In the genomic region with DNA sequence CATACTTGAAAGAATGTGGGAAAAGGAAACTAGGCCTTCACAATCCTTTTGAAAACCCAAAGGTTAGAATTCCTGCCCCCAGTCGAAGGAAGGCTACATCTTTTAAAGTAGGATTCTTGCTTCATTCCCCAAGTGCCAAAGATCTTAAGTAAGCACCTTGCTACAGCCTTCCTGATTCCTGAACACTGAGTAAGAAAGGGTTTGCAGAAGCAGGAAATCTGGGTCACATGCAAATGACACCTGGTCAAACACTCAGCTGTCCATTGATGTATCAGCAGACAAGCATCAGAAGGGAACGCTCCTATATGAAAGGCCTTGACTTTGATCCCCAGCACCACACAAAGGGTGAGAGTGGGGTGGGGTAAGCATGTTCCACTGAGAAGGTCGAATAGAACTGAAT, we compare ENCODE assay signal across 20 mouse cellular contexts.
DNase-seq lines count a peak whose midpoint lies in the region; ATAC-seq and TF ChIP-seq lines count a peak whose summit lies in the region.
"Had no signal": no experiment of that assay in that cellular context is flagged by ENCODE, and none has a peak within 500 bp of the region (broad histone marks: within the 10 kb centered on the region; RNA-seq: fewer than 3 reads in every experiment).

No protein-coding gene starts in this region.

- H3K27me3 ChIP-seq in hindbrain, embryonic 11.5 days (ENCODE audit: control insufficient read depth, insufficient read depth, low read length) = no peaks in the 10 kb centered on the region
- H3K27me3 ChIP-seq in hindbrain, postnatal 0 days (ENCODE audit: insufficient read depth, low read length) = no peaks in the 10 kb centered on the region
- H3K27me3 ChIP-seq: forebrain, embryonic 12.5 days; heart, embryonic 13.5 days; limb, embryonic 13.5 days had no signal

- no peak overlapping the region for H3K9ac ChIP-seq in hindbrain, embryonic 11.5 days (ENCODE audit: low read depth, low read length)
- H3K9ac ChIP-seq in hindbrain, postnatal 0 days (replicated peaks; ENCODE audit: low read length) = no peak overlapping the region
- H3K9ac ChIP-seq: forebrain, embryonic 12.5 days; hindbrain, embryonic 14.5 days; limb, embryonic 13.5 days had no signal

- no peaks in the 10 kb centered on the region for H3K36me3 ChIP-seq in hindbrain, embryonic 11.5 days (ENCODE audit: control insufficient read depth, insufficient read depth, low read length)
- H3K36me3 ChIP-seq in hindbrain, postnatal 0 days (ENCODE audit: insufficient read depth, low read length) = no peaks in the 10 kb centered on the region
- H3K36me3 ChIP-seq: forebrain, embryonic 12.5 days; heart, embryonic 13.5 days; limb, embryonic 13.5 days had no signal

- H3K9me3 ChIP-seq in hindbrain, embryonic 11.5 days (ENCODE audit: control insufficient read depth, low read length) = no peaks in the 10 kb centered on the region
- H3K9me3 ChIP-seq in hindbrain, postnatal 0 days (ENCODE audit: low read length) = no peaks in the 10 kb centered on the region
- H3K9me3 ChIP-seq: forebrain, embryonic 12.5 days; heart, embryonic 13.5 days; limb, embryonic 13.5 days had no signal

- H3K4me3 ChIP-seq in hindbrain, embryonic 11.5 days (ENCODE audit: low read depth, low read length) = no peak overlapping the region
- no peak overlapping the region for H3K4me3 ChIP-seq in hindbrain, postnatal 0 days (ENCODE audit: low read length)
- H3K4me3 ChIP-seq: forebrain, embryonic 12.5 days; limb, embryonic 13.5 days had no signal

- peaks cover 2% of the 10 kb centered on the region; the same call in 1 of the 2 replicates for H3K4me1 ChIP-seq in hindbrain, embryonic 11.5 days (replicated peaks; ENCODE audit: control insufficient read depth, insufficient read depth, low read length)
- H3K4me1 ChIP-seq in hindbrain, postnatal 0 days (ENCODE audit: insufficient read depth, low read length) = peaks cover 3% of the 10 kb centered on the region; the same call in 1 of the 2 replicates

- no peak overlapping the region for H3K27ac ChIP-seq in hindbrain, embryonic 11.5 days (ENCODE audit: low read depth, low read length)
- no peak overlapping the region for H3K27ac ChIP-seq in hindbrain, postnatal 0 days
- H3K27ac ChIP-seq: forebrain, embryonic 12.5 days; heart, embryonic 13.5 days; hindbrain, embryonic 14.5 days; limb, embryonic 13.5 days had no signal

- no peak for TF ChIP-seq CTCF in hindbrain, postnatal 0 days (IDR thresholded peaks at IDR 0.05; ENCODE audit: low read depth)

- 35% methylated on average over 3 of the region's 3 CpGs for WGBS in hindbrain, embryonic 11.5 days
- WGBS in hindbrain, postnatal 0 days = 50% methylated on average over 3 of the region's 3 CpGs

- ATAC-seq in hindbrain, embryonic 11.5 days (ENCODE audit: low FRiP score) = no peak
- no peak for ATAC-seq in hindbrain, postnatal 0 days
- no peak for ATAC-seq in megakaryocyte progenitor cell, adult 5-6 weeks (replicated peaks; ENCODE audit: poor library complexity)
- no peak for ATAC-seq in erythroid progenitor cell, adult 5-6 weeks (replicated peaks; ENCODE audit: low FRiP score, poor library complexity, severe bottlenecking)

- no peak overlapping the region for H3K4me2 ChIP-seq in hindbrain, embryonic 11.5 days (replicated peaks; ENCODE audit: low read depth, low read length)
- H3K4me2 ChIP-seq in hindbrain, postnatal 0 days (ENCODE audit: low read depth, low read length) = no peak overlapping the region
- H3K4me2 ChIP-seq: forebrain, embryonic 12.5 days; hindbrain, embryonic 14.5 days; limb, embryonic 13.5 days had no signal

- peak; percentile 13 for DNase-seq in hindbrain, embryonic 11.5 days (ENCODE audit: low spot score)
- no peak for DNase-seq in hindbrain, postnatal 0 days (ENCODE audit: low spot score)
- peak; percentile 25 for DNase-seq in lung, postnatal 36 days
- no peak for DNase-seq in lung, postnatal 4 days
- peak; percentile 15 for DNase-seq in R1 (ENCODE audit: low read depth, low spot score)
- peak; percentile 10 for DNase-seq in embryo, embryonic 9.5 days (ENCODE audit: extremely low spot score)
- DNase-seq: cerebellum, adult 2 months; cerebellum, postnatal 25 days; gastrocnemius, postnatal 14 days; heart, adult 18-20 months; heart, postnatal 14 days; layer of hippocampus, postnatal 36 days; lung, postnatal 14 days; right cerebral cortex, postnatal 25 days had no signal

Comparison
In these comparisons a context has a peak if more than half of its experiments do, and no peak if none do; other contexts are left out.
1. DNase-seq: peak in hindbrain, embryonic 11.5 days (single experiment), lung, postnatal 36 days (single experiment), R1 (single experiment) and embryo, embryonic 9.5 days (single experiment); none in hindbrain, postnatal 0 days (single experiment) and lung, postnatal 4 days (0 of 2).